Mouse (Mus musculus): Measurements from ENCODE around the gene Dync2h1.
A peak's percentile ranks its signal among the peaks of the same experiment; 100 is the strongest.

DNA sequence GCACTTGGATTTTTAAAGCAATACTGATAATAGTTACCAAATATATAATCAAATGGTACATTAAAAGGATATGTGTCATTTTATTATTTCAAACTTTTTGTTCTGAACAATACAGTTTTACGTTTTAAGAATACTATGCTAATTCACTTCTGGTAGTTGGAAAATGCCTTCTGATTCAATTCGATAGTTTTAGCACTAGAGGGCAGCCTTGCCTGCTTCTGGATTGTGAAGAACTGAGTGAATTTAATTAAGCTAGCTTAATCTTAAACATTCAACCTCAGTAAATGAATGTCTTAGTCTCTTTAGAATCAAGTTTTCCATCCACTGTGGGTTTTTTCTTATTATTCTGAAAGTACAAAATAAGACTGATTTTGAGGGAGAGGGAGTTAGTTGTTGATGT is 32.0 kb upstream of the Dync2h1 start:
- TF ChIP-seq CTCF (IDR thresholded peaks at IDR 0.05) (peak; percentile 83), EP300 (IDR thresholded peaks at IDR 0.05; ENCODE audit: insufficient read depth, low read depth, low read length) (no peak)

Data from heart, adult 2 months (tissue).